Mouse (Mus musculus) adrenal gland, postnatal 36 days (tissue): ENCODE data around the gene Nosip. TPM values are rescaled to one million over a fixed set of nuclear protein-coding genes. Genes with fewer than 3 reads are reported as not detected.
"Not testable (repeated sequence)": the region's sequence is repeated elsewhere in the genome, so short reads cannot be mapped to it uniquely, and the experiment has no call there.

ENCODE experiments used
- DNase-seq, 2 experiments: peaks; one replicate each; pipeline ENCODE4 v3.0.0; 2021; ENCODE audit warnings: mixed read lengths in 1 of 2
- long read RNA-seq, 2 experiments: library from polyadenylated mRNA; stranded (forward); transcript quantifications; one replicate each; pipeline ENCODE4 v2.0.0; 2021; ENCODE audit warnings: borderline sequencing depth in 2 of 2
- total RNA-seq, 2 experiments: library from RNA; stranded (reverse); gene quantifications; 2 replicates each; pipeline ENCODE4 v1.2.3; 2021

Nosip gene
- 10 to 100 TPM; 50.5 to 65.3 TPM for total RNA-seq
- long read RNA-seq, experiment 1, transcript Nosip-201 (9 exons, 1,814 nt): major isoform, 46 of 61 reads
- long read RNA-seq, experiment 1, partial matches to known transcripts: 6 of 61 reads
- long read RNA-seq, experiment 1, other reads (novel, unspliced or antisense): 7 of 61 reads
- long read RNA-seq, experiment 2, transcript Nosip-201 (9 exons, 1,814 nt): major isoform, 16 of 20 reads
- long read RNA-seq, experiment 2, partial matches to known transcripts: 1 of 20 reads
- long read RNA-seq, experiment 2, other reads (novel, unspliced or antisense): 2 of 20 reads

GRCm38 (mm10) chr7:45062239-45062835 is at the start of gene Nosip, which contains the start of gene Prrg2:
Gene Nosip (plus strand): TSS chr7:45062429.
Gene Prrg2 (minus strand): TSS chr7:45062677.
- peak; percentile 93 to 94 for DNase-seq

GRCm38 (mm10) chr7:45012824-45013223 is 49.4 kb upstream of the Nosip start:
- DNase-seq: no peak

GRCm38 (mm10) chr7:45013366-45014095 is 48.7 kb upstream of the Nosip start:
- DNase-seq: no peak

- no peak for DNase-seq
Observed at GRCm38 (mm10) chr7:45014096-45014451, 48.2 kb upstream of the Nosip start.

- no peak for DNase-seq
Observed at GRCm38 (mm10) chr7:45015344-45015956, 46.8 kb upstream of the Nosip start.

GRCm38 (mm10) chr7:45015957-45016612 is 46.1 kb upstream of the Nosip start, which contains the start of gene Scaf1:
Gene Scaf1 (minus strand): TSS chr7:45016363.
- DNase-seq: peak; percentile 99

- DNase-seq: no peak
Observed at GRCm38 (mm10) chr7:45016761-45017160, 45.5 kb upstream of the Nosip start.

- peak; percentile 92 for DNase-seq
Observed at GRCm38 (mm10) chr7:45017242-45018061, 44.8 kb upstream of the Nosip start, which contains the start of gene Rras. Gene Rras (plus strand): TSS chr7:45017961.

- peak; percentile 77 to 82 for DNase-seq
Observed at GRCm38 (mm10) chr7:45019031-45019571, 43.1 kb upstream of the Nosip start.

- DNase-seq: no peak
Observed at GRCm38 (mm10) chr7:45020225-45020624, 42.0 kb upstream of the Nosip start.

- not testable (repeated sequence) for DNase-seq
Observed at GRCm38 (mm10) chr7:45023711-45024110, 38.5 kb upstream of the Nosip start.

- peak in 1 of 2 experiments; percentile 37 for DNase-seq
Observed at GRCm38 (mm10) chr7:45024281-45025248, 37.7 kb upstream of the Nosip start.

GRCm38 (mm10) chr7:45025601-45026220 is 36.5 kb upstream of the Nosip start:
- peak; percentile 72 to 82 for DNase-seq

GRCm38 (mm10) chr7:45026256-45026655 is 36.0 kb upstream of the Nosip start:
- no peak for DNase-seq

GRCm38 (mm10) chr7:45027761-45028160 is 34.5 kb upstream of the Nosip start:
- DNase-seq: no peak

GRCm38 (mm10) chr7:45028351-45028750 is 33.9 kb upstream of the Nosip start:
- no peak for DNase-seq

GRCm38 (mm10) chr7:45029995-45030394 is 32.2 kb upstream of the Nosip start:
- no peak for DNase-seq

GRCm38 (mm10) chr7:45030857-45031256 is 31.4 kb upstream of the Nosip start:
- no peak for DNase-seq
